Mouse (Mus musculus): ENCODE measurements around the gene Ank. TPM values are rescaled to one million over a fixed set of nuclear protein-coding genes. Genes with fewer than 3 reads are reported as not detected.

Gene Ank
- polyA plus RNA-seq, 1 experiment from 2014 or later: 10.3 TPM

GRCm38 (mm10) chr15:27490676-27491075, 24.2 kb downstream of the Ank start:
- Histone ChIP-seq H3K9me3 (no peaks in the 10 kb centered on the region), H3K27me3 (no peaks in the 10 kb centered on the region), H3K27ac (no peak overlapping the region), H3K9ac (peak overlapping the region; percentile 8; the same call in 1 of the 2 replicates), H3K36me3 (replicated peaks) (no peaks in the 10 kb centered on the region), H3K4me3 (replicated peaks) (no peak overlapping the region), H3K4me2 (no peak overlapping the region), H3K4me1 (peaks cover 45% of the 10 kb centered on the region)
- 70% methylated on average over 9 of the region's 9 CpGs for WGBS
- ATAC-seq (ENCODE audit: low FRiP score): no peak

DNA sequence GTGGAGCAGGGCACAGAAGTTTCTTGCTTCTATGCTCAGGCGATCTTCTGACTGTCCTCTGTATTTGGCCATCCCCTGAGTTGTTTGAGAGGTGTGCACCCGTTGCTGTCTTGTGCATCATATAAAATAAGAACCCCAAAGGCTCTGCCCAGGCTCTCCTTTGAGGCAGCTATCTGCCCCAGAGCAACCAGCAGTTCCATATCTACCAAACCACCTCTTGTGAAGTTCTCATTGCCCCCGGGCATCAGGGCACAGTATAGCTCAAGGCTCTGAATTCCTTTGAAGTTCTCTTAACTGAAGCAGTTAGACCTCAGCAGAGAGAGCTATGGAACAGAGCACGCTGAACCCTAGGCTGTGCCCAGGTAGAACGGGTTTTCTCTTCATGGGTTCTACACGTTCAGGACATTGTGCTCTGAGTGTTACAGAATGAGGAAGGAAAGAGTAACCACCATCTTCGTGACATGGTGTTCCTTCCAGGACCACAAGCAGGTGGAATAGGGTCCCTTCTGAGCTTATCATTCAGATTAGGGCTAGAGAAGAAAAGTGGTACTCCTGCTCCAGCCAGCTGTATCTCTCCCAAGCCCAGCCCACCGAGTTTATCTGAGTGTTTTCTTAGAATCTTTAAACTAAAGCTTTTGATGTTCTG, 25.1 kb downstream of the Ank start:
- H3K36me3 ChIP-seq (replicated peaks): no peaks in the 10 kb centered on the region
- H3K27me3 ChIP-seq: no peaks in the 10 kb centered on the region
- WGBS: 93% methylated on average over 8 of the region's 8 CpGs
- no peak overlapping the region for H3K9ac ChIP-seq
- H3K4me1 ChIP-seq: peaks cover 42% of the 10 kb centered on the region
- H3K27ac ChIP-seq: no peak overlapping the region
- no peak overlapping the region for H3K4me2 ChIP-seq
- ATAC-seq (ENCODE audit: low FRiP score): no peak
- no peaks in the 10 kb centered on the region for H3K9me3 ChIP-seq
- H3K4me3 ChIP-seq (replicated peaks): no peak overlapping the region

DNA sequence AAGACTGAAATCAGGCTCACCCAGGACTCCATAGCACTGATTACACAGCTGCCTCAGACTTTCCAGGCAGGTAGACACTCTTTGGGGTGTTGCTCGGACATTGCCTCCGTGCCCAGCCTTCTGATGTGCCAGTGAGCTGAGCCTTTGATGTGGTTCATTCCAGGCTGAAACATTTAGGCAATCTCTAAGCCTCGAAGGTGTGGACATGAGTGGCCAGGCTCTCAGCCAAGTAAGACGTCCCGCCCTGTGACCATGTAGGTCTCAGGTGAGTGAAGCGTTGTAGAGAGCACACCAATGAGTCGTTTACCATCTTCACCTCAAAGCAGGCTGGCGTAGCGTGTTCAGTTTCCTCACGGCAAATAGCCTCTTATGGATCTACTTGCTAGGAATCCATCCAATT, 25.7 kb downstream of the Ank start:
- Histone ChIP-seq H3K4me1 (peaks cover 42% of the 10 kb centered on the region), H3K36me3 (replicated peaks) (no peaks in the 10 kb centered on the region), H3K9ac (no peak overlapping the region), H3K9me3 (no peaks in the 10 kb centered on the region), H3K4me3 (replicated peaks) (no peak overlapping the region), H3K4me2 (no peak overlapping the region), H3K27ac (no peak overlapping the region), H3K27me3 (no peaks in the 10 kb centered on the region)
- no peak for ATAC-seq (ENCODE audit: low FRiP score)
- WGBS: 96% methylated on average over 10 of the region's 10 CpGs

GRCm38 (mm10) chr15:27492734-27493133, 26.3 kb downstream of the Ank start:
- 58% methylated on average over 1 of the region's 1 CpGs for WGBS
- no peaks in the 10 kb centered on the region for H3K36me3 ChIP-seq (replicated peaks)
- no peak overlapping the region for H3K4me3 ChIP-seq (replicated peaks)
- H3K4me2 ChIP-seq: no peak overlapping the region
- H3K4me1 ChIP-seq: peaks cover 42% of the 10 kb centered on the region
- H3K27ac ChIP-seq: no peak overlapping the region
- no peaks in the 10 kb centered on the region for H3K27me3 ChIP-seq
- no peak overlapping the region for H3K9ac ChIP-seq
- H3K9me3 ChIP-seq: no peaks in the 10 kb centered on the region
- ATAC-seq (ENCODE audit: low FRiP score): no peak

DNA sequence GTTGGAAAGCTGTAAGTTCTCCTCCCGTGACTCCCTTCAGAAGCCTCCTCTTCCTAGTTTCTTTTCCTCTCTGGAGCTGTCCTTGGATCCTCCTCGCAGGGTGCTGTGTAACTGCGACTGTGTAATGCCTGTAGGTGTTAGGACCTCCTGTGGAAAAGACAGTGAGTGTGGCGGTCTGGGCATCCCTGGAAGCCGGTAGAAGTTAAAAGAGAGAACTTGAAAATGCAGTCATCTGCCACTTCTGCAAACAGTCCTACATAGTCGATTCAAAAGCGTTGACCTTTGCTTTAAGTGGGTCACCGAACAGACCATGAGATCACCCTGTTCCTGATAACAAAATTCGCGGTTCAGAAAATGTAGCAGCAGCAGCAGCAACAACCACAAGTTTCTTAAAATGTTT, 27.0 kb downstream of the Ank start:
- Histone ChIP-seq H3K4me2 (no peak overlapping the region), H3K27ac (no peak overlapping the region), H3K4me3 (replicated peaks) (no peak overlapping the region), H3K9me3 (no peaks in the 10 kb centered on the region), H3K27me3 (no peaks in the 10 kb centered on the region), H3K4me1 (peaks cover 35% of the 10 kb centered on the region), H3K36me3 (replicated peaks) (no peaks in the 10 kb centered on the region), H3K9ac (no peak overlapping the region)
- 50% methylated on average over 10 of the region's 10 CpGs for WGBS
- no peak for ATAC-seq (ENCODE audit: low FRiP score)

DNA sequence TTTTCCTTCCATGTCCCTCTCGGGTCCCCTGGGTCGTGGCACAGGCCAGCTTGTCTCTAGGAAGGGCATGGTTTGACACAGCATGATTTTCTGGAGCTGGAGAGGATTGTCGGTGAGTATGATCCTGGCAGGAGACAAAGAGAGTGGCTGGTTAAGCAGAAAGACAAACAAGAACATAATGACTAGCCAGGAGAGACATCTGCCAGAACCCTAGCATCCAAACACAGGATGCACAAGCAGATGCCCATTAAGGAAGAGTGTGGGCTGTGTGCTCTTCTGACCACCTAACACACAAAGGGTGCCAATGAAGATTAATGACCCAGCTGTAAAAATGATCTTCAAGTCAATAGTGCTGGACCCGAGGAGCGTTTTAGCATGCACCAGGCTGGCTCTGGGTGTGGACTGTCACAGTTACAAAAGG, 29.5 kb downstream of the Ank start:
- H3K4me1 ChIP-seq: peaks cover 29% of the 10 kb centered on the region
- WGBS: 65% methylated on average over 5 of the region's 5 CpGs
- no peaks in the 10 kb centered on the region for H3K36me3 ChIP-seq (replicated peaks)
- no peaks in the 10 kb centered on the region for H3K27me3 ChIP-seq
- no peak overlapping the region for H3K4me3 ChIP-seq (replicated peaks)
- H3K27ac ChIP-seq: no peak overlapping the region
- ATAC-seq (ENCODE audit: low FRiP score): 0 out of 2 replicates have a peak, but pooled peaks have one; percentile 17
- H3K4me2 ChIP-seq: no peak overlapping the region
- H3K9ac ChIP-seq: no peak overlapping the region
- H3K9me3 ChIP-seq: no peaks in the 10 kb centered on the region

DNA sequence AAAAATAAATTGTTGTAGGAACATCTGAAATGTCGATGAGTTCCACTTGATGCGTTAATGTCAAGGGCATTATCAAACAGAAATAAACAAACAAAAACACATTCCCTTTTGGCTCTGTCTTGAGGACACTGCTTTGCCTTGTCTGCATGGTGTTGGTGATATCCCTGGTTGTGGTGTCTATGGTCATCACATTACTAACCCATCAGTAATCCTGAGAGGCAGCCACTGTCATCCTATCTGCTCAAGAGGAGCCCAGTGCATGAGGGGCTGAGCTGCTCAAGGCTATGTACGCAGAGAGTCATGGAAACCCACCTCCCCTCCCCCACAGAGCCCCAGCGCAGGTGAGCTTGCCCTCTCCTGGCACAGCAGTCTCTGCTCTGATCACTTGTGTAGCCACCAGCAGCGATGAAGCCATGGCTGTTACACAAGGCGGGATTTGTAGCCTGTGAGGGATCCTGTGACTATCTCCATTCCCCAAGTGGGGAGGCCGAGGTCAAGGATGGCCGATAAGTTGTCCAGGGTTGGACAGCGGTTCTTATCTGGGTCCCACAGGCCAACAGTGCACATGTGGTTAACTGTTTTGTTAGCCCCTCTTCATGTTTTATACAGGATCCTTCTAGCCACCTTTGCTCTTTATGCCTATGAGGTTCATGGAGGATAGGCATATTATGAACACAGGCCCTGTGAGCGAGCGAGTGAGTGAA, 30.3 kb downstream of the Ank start:
- WGBS: 82% methylated on average over 11 of the region's 11 CpGs
- no peak for ATAC-seq (ENCODE audit: low FRiP score)
- Histone ChIP-seq H3K9ac (no peak overlapping the region), H3K9me3 (no peaks in the 10 kb centered on the region), H3K4me1 (peaks cover 29% of the 10 kb centered on the region), H3K4me2 (no peak overlapping the region), H3K27ac (no peak overlapping the region), H3K27me3 (no peaks in the 10 kb centered on the region), H3K4me3 (replicated peaks) (no peak overlapping the region), H3K36me3 (replicated peaks) (no peaks in the 10 kb centered on the region)

GRCm38 (mm10) chr15:27497300-27497997, 31.0 kb downstream of the Ank start:
- H3K4me1 ChIP-seq: peaks cover 29% of the 10 kb centered on the region
- no peak for ATAC-seq (ENCODE audit: low FRiP score)
- no peak overlapping the region for H3K9ac ChIP-seq
- no peak overlapping the region for H3K4me2 ChIP-seq
- H3K27me3 ChIP-seq: no peaks in the 10 kb centered on the region
- no peak overlapping the region for H3K27ac ChIP-seq
- H3K9me3 ChIP-seq: no peaks in the 10 kb centered on the region
- no peak overlapping the region for H3K4me3 ChIP-seq (replicated peaks)
- H3K36me3 ChIP-seq (replicated peaks): no peaks in the 10 kb centered on the region
- 69% methylated on average over 7 of the region's 7 CpGs for WGBS

DNA sequence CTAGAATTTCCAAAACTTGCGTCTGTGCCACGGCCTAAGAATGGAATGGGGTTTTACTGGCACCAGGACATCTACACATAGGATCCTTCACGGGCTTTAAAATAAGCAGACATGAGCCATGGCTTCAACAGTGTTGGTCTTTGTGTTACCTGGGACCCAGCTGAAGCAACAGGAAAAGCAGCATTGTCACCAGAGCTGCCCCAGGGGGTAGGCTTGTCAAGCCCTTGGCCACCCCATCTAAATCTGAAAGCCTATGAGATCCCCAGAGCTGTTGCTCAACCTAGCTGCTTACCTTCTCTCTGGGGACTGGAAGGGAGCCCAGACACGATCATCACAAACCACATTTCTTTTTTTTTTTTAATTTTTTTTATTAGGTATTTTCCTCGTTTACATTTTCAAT, 31.6 kb downstream of the Ank start:
- H3K36me3 ChIP-seq (replicated peaks): no peaks in the 10 kb centered on the region
- ATAC-seq (ENCODE audit: low FRiP score): no peak
- H3K27me3 ChIP-seq: no peaks in the 10 kb centered on the region
- no peak overlapping the region for H3K4me2 ChIP-seq
- peaks cover 29% of the 10 kb centered on the region for H3K4me1 ChIP-seq
- whole genome bisulfite sequencing: 85% methylated on average over 5 of the region's 5 CpGs
- H3K9me3 ChIP-seq: no peaks in the 10 kb centered on the region
- no peak overlapping the region for H3K9ac ChIP-seq
- H3K4me3 ChIP-seq (replicated peaks): no peak overlapping the region
- no peak overlapping the region for H3K27ac ChIP-seq

DNA sequence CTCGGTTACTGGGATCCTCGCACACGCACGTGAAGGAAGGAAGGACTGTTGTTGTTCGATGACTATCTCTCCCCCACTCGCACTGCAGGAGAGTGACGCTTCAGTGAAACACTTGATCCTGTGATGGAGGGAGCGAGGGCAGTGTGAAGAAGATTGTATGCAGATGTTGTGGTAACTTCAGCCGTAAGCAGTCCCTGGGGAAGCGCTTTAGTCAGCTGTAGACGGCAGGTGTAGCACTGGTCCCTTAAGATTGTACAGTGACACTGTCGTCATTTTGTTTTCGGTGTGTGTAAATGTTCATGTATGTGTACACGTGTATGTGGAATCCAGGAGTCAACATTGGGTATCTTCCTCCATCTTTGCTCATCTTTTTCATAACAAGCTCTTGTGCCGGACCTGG, 33.9 kb downstream of the Ank start:
- Histone ChIP-seq H3K4me1 (peaks cover 17% of the 10 kb centered on the region), H3K4me2 (no peak overlapping the region), H3K9ac (no peak overlapping the region), H3K4me3 (replicated peaks) (no peak overlapping the region), H3K27me3 (no peaks in the 10 kb centered on the region), H3K36me3 (replicated peaks) (no peaks in the 10 kb centered on the region), H3K27ac (no peak overlapping the region), H3K9me3 (no peaks in the 10 kb centered on the region)
- WGBS: 86% methylated on average over 15 of the region's 15 CpGs
- ATAC-seq (ENCODE audit: low FRiP score): no peak

DNA sequence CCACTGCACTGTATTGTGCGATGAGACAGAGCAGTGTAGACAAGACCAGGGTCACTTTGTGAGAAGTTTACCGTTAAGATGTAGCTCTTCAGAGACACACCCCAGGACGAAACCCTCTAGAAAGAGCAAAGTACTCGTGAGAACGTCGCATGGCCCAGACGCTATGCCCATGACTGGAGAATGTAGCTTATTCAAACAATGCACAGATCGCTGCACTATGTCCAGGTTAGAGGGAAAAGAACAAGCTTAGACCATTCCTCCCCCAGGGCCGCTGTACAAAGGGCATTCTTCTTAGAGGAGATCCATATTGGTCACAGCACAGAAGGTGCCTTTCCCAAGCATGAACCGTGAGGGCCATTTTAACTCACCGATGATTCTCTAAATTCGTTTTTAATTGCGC, 35.9 kb downstream of the Ank start:
- no peak overlapping the region for H3K9ac ChIP-seq
- H3K4me3 ChIP-seq (replicated peaks): no peak overlapping the region
- H3K4me1 ChIP-seq: peaks cover 15% of the 10 kb centered on the region
- no peak overlapping the region for H3K4me2 ChIP-seq
- H3K27me3 ChIP-seq: no peaks in the 10 kb centered on the region
- H3K36me3 ChIP-seq (replicated peaks): no peaks in the 10 kb centered on the region
- WGBS: 88% methylated on average over 13 of the region's 13 CpGs
- ATAC-seq (ENCODE audit: low FRiP score): no peak
- H3K27ac ChIP-seq: no peak overlapping the region
- H3K9me3 ChIP-seq: no peaks in the 10 kb centered on the region

DNA sequence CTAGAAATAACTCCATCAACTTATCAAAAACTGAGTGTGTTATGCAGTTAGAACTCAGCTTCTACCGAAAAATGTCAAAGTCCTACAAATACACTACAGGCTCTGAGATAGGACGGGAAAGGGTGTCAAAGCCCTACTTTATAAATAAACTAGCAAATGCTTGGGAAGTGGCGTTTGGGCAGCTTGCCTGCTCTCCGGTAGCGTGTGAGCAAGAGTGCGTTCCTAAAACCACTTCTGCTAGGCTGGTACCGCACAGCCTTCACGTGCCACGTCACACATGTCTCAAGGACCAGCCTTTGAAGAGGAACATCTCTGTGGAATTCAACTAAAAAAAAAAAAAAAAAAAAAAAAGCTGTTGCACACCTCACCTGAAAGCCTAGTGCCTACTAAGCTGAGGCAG, 36.7 kb downstream of the Ank start:
- Histone ChIP-seq H3K9ac (no peak overlapping the region), H3K36me3 (replicated peaks) (no peaks in the 10 kb centered on the region), H3K4me3 (replicated peaks) (no peak overlapping the region), H3K4me1 (peaks cover 11% of the 10 kb centered on the region), H3K4me2 (no peak overlapping the region), H3K27ac (no peak overlapping the region), H3K9me3 (no peaks in the 10 kb centered on the region), H3K27me3 (no peaks in the 10 kb centered on the region)
- no peak for ATAC-seq (ENCODE audit: low FRiP score)
- WGBS: 95% methylated on average over 9 of the region's 9 CpGs
